Mouse (Mus musculus): ENCODE measurements around the gene Vps25. TPM values are rescaled to one million over a fixed set of nuclear protein-coding genes. Genes with fewer than 3 reads are reported as not detected.
A peak's percentile ranks its signal among the peaks of the same experiment; 100 is the strongest.

Gene Vps25
- polyA plus RNA-seq, 1 experiment: 67.0 TPM

GRCm38 (mm10) chr11:101225331-101226064, 28.0 kb upstream of the Vps25 start:
- Histone ChIP-seq H3K4me1 (ENCODE audit: control insufficient read depth, insufficient read depth, low read length) (no peaks in the 10 kb centered on the region), H3K4me3 (replicated peaks; ENCODE audit: insufficient read depth, low read depth, low read length) (peak overlapping the region; percentile 86), H3K27me3 (ENCODE audit: control insufficient read depth, insufficient read depth, low read length) (no peaks in the 10 kb centered on the region), H3K27ac (ENCODE audit: insufficient read depth, low read length) (no peak overlapping the region)
- DNase-seq: no peak
- TF ChIP-seq CTCF (IDR thresholded peaks at IDR 0.05; ENCODE audit: borderline replicate concordance, insufficient read depth, low read depth, low read length) (no peak), POLR2A (IDR thresholded peaks at IDR 0.05; ENCODE audit: borderline replicate concordance, insufficient read depth, low read length) (no peak)
- WGBS: 12% methylated on average over 25 of the region's 25 CpGs

DNA sequence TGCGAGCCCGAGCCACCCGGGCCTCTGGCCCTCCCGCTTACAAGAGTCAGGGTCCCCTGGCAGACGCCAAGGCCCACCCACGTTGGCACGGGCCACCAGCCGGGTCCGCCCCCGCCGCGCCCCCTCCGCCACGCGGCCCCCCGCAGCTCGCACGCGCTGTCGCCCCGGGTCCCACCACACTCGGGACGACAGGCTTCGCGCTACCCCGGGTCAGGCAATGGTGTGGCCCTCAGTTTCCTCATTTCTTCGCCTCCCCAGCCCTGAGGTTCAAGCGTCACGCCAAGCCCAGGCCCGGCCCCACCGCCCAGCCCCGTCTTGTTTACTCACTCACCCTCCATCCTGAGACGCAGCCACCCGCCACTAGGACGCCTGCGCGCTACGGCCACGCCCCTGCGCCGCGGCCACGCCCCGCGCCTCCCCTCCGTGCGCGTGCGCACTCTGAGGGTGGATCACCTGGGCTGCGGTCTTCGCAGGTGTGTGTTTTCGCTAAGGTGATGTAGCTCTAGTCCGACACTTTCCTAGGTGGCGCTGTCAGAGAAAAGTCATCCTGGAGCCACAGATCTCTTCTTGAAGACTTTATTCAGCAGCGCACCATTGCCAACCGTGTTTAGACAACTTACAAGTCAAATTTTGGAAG, 27.3 kb upstream of the Vps25 start, which contains the start of gene Ezh1:
Ezh1 (minus strand) TSS at position 399 of the 637 bp plus-strand sequence.
- DNase-seq: peak; percentile 94 to 97
- peak within 1 kb of the TSS; percentile 86 for H3K4me3 ChIP-seq (replicated peaks; ENCODE audit: insufficient read depth, low read depth, low read length)
- TF ChIP-seq CTCF (IDR thresholded peaks at IDR 0.05; ENCODE audit: borderline replicate concordance, insufficient read depth, low read depth, low read length) (peak; percentile 30; the same call in 1 of the 2 replicates), POLR2A (IDR thresholded peaks at IDR 0.05; ENCODE audit: borderline replicate concordance, insufficient read depth, low read length) (peak; percentile 89)
- no peaks in the 10 kb centered on the region for H3K27me3 ChIP-seq (ENCODE audit: control insufficient read depth, insufficient read depth, low read length)
- WGBS: 1% methylated on average over 55 of the region's 56 CpGs
- 0 out of 2 replicates have a peak within 1 kb of the TSS, but pooled peaks have one; percentile 49 for H3K27ac ChIP-seq (ENCODE audit: insufficient read depth, low read length)
- no peaks in the 10 kb centered on the region for H3K4me1 ChIP-seq (ENCODE audit: control insufficient read depth, insufficient read depth, low read length)

DNA sequence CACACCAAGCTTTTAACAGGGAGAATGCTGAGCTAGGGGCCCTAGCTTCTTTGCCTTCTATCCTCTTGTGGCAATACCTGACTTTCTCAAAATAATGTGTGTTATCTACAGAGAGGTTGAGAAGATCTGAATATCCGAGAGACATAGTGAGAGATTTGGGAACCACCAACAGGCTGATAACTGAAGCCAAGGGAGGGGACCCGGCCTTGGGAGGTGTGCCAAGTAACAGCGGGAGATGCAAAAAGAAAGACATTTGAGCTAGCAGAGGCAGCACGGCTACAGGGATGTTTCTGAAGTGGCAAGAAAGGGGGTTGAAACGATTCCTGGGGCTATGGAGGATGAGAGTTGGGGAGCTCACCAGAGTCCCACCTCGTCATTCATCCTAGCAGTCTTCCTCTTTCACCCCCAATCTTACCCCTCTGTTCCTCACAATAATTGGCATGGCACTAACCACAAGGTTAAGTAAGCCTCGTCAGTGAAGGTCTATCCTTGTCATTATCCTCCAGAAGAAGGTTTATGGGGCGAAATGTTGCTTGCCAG, 24.1 kb upstream of the Vps25 start:
- no peak overlapping the region for H3K4me3 ChIP-seq (replicated peaks; ENCODE audit: insufficient read depth, low read depth, low read length)
- H3K27ac ChIP-seq (ENCODE audit: insufficient read depth, low read length): peak overlapping the region; percentile 65; the same call in 1 of the 2 replicates
- 14% methylated on average over 8 of the region's 8 CpGs for WGBS
- no peak for TF ChIP-seq CTCF (IDR thresholded peaks at IDR 0.05; ENCODE audit: borderline replicate concordance, insufficient read depth, low read depth, low read length)
- no peak for TF ChIP-seq POLR2A (IDR thresholded peaks at IDR 0.05; ENCODE audit: borderline replicate concordance, insufficient read depth, low read length)
- no peak for DNase-seq
- no peaks in the 10 kb centered on the region for H3K27me3 ChIP-seq (ENCODE audit: control insufficient read depth, insufficient read depth, low read length)
- 0 out of 2 replicates have a peak, but pooled peaks cover 2% of the 10 kb centered on the region for H3K4me1 ChIP-seq (ENCODE audit: control insufficient read depth, insufficient read depth, low read length)

DNA sequence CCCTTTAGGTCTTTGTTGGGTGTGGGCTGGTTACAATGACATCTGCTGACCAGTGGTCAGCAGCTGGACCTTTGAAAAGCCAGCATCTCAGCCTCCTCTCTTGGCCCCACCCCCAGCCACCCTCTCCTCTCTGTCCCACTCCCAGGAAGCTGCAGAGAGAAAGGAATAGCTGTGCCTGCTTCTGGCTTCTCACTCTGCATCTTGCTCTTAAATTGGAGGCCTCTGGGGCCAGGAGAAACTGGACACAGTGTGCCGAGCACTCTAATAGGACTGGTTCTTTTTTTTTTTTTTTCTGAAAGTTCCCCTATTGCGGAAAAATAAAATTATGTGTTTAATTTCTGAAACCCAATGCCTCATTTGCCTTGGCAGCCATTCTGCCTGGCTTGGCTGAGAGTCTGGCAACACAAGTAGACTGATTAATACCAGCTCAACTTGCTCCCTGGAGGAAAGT, 23.4 kb upstream of the Vps25 start:
- H3K27me3 ChIP-seq (ENCODE audit: control insufficient read depth, insufficient read depth, low read length): no peaks in the 10 kb centered on the region
- peak overlapping the region; percentile 65; the same call in 1 of the 2 replicates for H3K27ac ChIP-seq (ENCODE audit: insufficient read depth, low read length)
- 13% methylated on average over 2 of the region's 2 CpGs for WGBS
- peak in 1 of 2 experiments; percentile 20 for DNase-seq
- H3K4me1 ChIP-seq (ENCODE audit: control insufficient read depth, insufficient read depth, low read length): 0 out of 2 replicates have a peak, but pooled peaks cover 2% of the 10 kb centered on the region
- H3K4me3 ChIP-seq (replicated peaks; ENCODE audit: insufficient read depth, low read depth, low read length): no peak overlapping the region
- TF ChIP-seq POLR2A (IDR thresholded peaks at IDR 0.05; ENCODE audit: borderline replicate concordance, insufficient read depth, low read length) (no peak), CTCF (IDR thresholded peaks at IDR 0.05; ENCODE audit: borderline replicate concordance, insufficient read depth, low read depth, low read length) (no peak)

DNA sequence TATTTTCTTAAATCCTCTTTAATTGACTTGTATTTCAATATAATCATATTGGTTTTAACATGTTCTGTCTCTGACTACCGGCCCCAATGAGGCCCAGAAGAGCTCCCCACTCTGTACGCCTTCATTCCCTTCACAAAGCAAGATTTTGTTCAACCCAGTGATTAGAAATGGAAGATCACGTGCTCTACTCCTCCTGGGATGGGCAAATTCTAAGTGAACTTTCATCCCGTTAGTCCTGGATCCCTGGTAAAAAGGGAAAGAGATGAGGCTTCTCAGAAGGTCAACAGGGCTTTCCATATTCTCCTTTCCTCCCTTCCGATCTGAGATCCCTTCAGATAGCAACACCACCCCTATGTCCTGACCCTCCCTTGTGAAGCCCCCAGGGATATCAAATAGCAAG, 23.0 kb upstream of the Vps25 start:
- peak overlapping the region; percentile 80; the same call in 1 of the 2 replicates for H3K27ac ChIP-seq (ENCODE audit: insufficient read depth, low read length)
- WGBS: 30% methylated on average over 5 of the region's 5 CpGs
- DNase-seq: no peak
- 0 out of 2 replicates have a peak, but pooled peaks cover 2% of the 10 kb centered on the region for H3K4me1 ChIP-seq (ENCODE audit: control insufficient read depth, insufficient read depth, low read length)
- H3K27me3 ChIP-seq (ENCODE audit: control insufficient read depth, insufficient read depth, low read length): no peaks in the 10 kb centered on the region
- H3K4me3 ChIP-seq (replicated peaks; ENCODE audit: insufficient read depth, low read depth, low read length): no peak overlapping the region
- TF ChIP-seq POLR2A (IDR thresholded peaks at IDR 0.05; ENCODE audit: borderline replicate concordance, insufficient read depth, low read length) (no peak), CTCF (IDR thresholded peaks at IDR 0.05; ENCODE audit: borderline replicate concordance, insufficient read depth, low read depth, low read length) (no peak)

DNA sequence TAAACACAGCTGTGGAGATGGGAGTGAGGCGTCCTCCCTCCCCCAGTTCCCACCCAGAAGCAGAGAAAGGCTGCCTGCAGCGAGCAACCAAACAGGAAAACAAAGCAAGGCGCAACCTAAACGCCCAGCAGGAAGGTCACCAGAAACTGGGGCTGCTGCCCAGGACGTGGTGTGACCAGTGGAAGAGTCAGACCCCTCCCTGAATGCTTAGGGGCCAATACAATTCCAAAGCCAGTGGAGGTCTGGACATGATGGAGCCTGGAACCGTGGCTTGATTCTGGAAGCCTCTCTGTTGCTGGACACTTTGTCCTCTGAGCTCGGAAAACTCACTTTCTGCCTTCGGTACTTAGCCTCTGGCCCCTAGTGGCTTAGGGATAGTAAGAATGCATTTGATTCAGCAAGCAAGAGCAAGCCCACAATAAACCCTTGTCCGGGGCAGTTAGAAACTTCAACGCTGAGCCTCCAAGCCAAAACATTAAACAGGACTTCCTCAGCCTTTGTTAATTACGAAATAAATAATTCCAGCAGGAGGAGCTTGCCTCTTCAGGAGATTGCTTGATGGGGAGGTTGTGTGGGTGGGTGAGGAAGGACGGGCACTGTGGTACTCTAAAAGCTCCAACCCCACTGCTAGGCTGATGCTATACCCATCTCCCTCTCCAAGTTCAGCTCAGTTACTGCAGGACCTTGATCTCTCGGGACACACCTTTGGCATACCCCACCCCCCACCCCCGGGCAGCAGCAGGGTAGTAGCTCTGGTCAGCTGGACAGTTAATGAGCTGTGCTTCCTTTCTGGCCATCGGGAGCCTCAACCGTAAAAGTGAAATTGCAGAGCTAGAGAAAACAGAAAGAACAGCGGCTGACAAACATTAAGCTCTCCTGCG, 22.3 kb upstream of the Vps25 start:
- H3K4me3 ChIP-seq (replicated peaks; ENCODE audit: insufficient read depth, low read depth, low read length): no peak overlapping the region
- no peaks in the 10 kb centered on the region for H3K27me3 ChIP-seq (ENCODE audit: control insufficient read depth, insufficient read depth, low read length)
- peak in 1 of 2 experiments; percentile 29 for DNase-seq
- H3K27ac ChIP-seq (ENCODE audit: insufficient read depth, low read length): peak overlapping the region; percentile 80; the same call in 1 of the 2 replicates
- TF ChIP-seq CTCF (IDR thresholded peaks at IDR 0.05; ENCODE audit: borderline replicate concordance, insufficient read depth, low read depth, low read length) (no peak), POLR2A (IDR thresholded peaks at IDR 0.05; ENCODE audit: borderline replicate concordance, insufficient read depth, low read length) (no peak)
- 13% methylated on average over 18 of the region's 18 CpGs for WGBS
- 0 out of 2 replicates have a peak, but pooled peaks cover 2% of the 10 kb centered on the region for H3K4me1 ChIP-seq (ENCODE audit: control insufficient read depth, insufficient read depth, low read length)
